Mouse (Mus musculus): ENCODE results near the gene Il11.

DNA sequence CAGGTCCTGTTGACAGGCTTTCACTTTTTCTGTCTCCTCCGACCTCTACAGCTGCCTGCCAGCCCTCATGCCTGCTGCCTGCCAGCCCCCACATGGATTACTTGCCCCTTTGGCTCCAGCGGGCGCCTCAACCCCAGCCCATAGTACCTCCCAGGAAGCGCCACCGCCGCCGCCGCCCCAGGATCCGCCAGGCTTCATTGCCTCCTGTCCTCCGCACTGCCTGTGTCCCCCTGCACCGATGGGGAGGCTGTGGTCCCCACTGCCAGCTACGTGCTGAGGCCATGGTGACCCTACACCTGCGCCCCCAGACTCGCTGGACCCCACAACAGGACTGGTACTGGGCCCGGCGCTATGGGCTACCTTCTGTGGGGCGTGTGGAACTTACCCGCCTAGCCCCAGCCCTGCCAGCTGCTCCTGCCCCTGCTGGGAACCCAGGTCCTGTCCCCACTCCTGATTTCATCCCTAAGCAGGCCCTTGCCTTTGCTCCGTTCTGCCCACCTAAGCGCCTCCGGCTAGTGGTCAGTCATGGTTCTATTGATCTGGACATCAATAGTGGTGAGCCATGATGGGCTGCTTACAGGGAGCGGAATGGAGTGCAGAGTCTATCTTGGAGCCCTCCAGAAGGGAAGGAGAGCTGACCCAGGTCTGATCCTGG, 36.2 kb downstream of the Il11 start:
- no peak for TF ChIP-seq CTCF (IDR thresholded peaks at IDR 0.05; ENCODE audit: low read depth)
- TF ChIP-seq EP300 (optimal IDR thresholded peaks at IDR 0.05) = no peak
